In genomic region chr6:122867914-122868313, GRCm38 (mm10) we compare ENCODE assay signal across 11 mouse cellular contexts. TPM values are rescaled to one million over a fixed set of nuclear protein-coding genes. Genes with fewer than 3 reads are reported as not detected.
DNase-seq lines count a peak whose midpoint lies in the region; ATAC-seq and TF ChIP-seq lines count a peak whose summit lies in the region.
"Had no signal": no experiment of that assay in that cellular context is flagged by ENCODE, and none has a peak within 500 bp of the region (broad histone marks: within the 10 kb centered on the region; RNA-seq: fewer than 3 reads in every experiment).

No protein-coding gene starts in this region.

- no peaks in the 10 kb centered on the region for H3K36me3 ChIP-seq in intestine, postnatal 0 days (ENCODE audit: control insufficient read depth, insufficient read depth)
- H3K36me3 ChIP-seq in intestine, embryonic 16.5 days (ENCODE audit: control insufficient read depth, insufficient read depth, low read length), result no peaks in the 10 kb centered on the region
- no peaks in the 10 kb centered on the region for H3K36me3 ChIP-seq in midbrain, embryonic 16.5 days (ENCODE audit: control insufficient read depth, insufficient read depth, low read length)
- H3K36me3 ChIP-seq in midbrain, embryonic 15.5 days (replicated peaks), result no peaks in the 10 kb centered on the region
- H3K36me3 ChIP-seq: embryonic facial prominence, embryonic 13.5 days; liver, embryonic 15.5 days had no signal

- no peaks in the 10 kb centered on the region for H3K9me3 ChIP-seq in intestine, postnatal 0 days (ENCODE audit: control insufficient read depth)
- H3K9me3 ChIP-seq in intestine, embryonic 16.5 days (ENCODE audit: control insufficient read depth, low read length), result no peaks in the 10 kb centered on the region
- H3K9me3 ChIP-seq in midbrain, embryonic 16.5 days (replicated peaks; ENCODE audit: control insufficient read depth, low read length, poor library complexity, severe bottlenecking), result no peaks in the 10 kb centered on the region
- no peaks in the 10 kb centered on the region for H3K9me3 ChIP-seq in midbrain, embryonic 15.5 days
- H3K9me3 ChIP-seq: embryonic facial prominence, embryonic 13.5 days; liver, embryonic 15.5 days had no signal

- H3K9ac ChIP-seq in intestine, postnatal 0 days (ENCODE audit: low read depth, low read length), result no peak overlapping the region
- no peak overlapping the region for H3K9ac ChIP-seq in intestine, embryonic 16.5 days (ENCODE audit: low read depth, low read length)
- no peak overlapping the region for H3K9ac ChIP-seq in midbrain, embryonic 16.5 days (ENCODE audit: low read depth, low read length)
- no peak overlapping the region for H3K9ac ChIP-seq in midbrain, embryonic 15.5 days
- H3K9ac ChIP-seq: embryonic facial prominence, embryonic 13.5 days; liver, embryonic 15.5 days had no signal

- no peak overlapping the region for H3K4me3 ChIP-seq in intestine, postnatal 0 days (ENCODE audit: low read depth, low read length)
- no peak overlapping the region for H3K4me3 ChIP-seq in intestine, embryonic 16.5 days (ENCODE audit: low read length)
- no peak overlapping the region for H3K4me3 ChIP-seq in midbrain, embryonic 16.5 days (ENCODE audit: low read depth, low read length)
- no peak overlapping the region for H3K4me3 ChIP-seq in midbrain, embryonic 15.5 days
- H3K4me3 ChIP-seq: embryonic facial prominence, embryonic 13.5 days; liver, embryonic 15.5 days had no signal

- no peak overlapping the region for H3K27ac ChIP-seq in intestine, postnatal 0 days (ENCODE audit: low read depth, low read length)
- H3K27ac ChIP-seq in intestine, embryonic 16.5 days (ENCODE audit: low read length), result no peak overlapping the region
- H3K27ac ChIP-seq in midbrain, embryonic 16.5 days (ENCODE audit: low read length), result no peak overlapping the region
- no peak overlapping the region for H3K27ac ChIP-seq in midbrain, embryonic 15.5 days
- H3K27ac ChIP-seq: embryonic facial prominence, embryonic 13.5 days; liver, embryonic 15.5 days had no signal

- in situ Hi-C loops in Patski (cut with MboI; ENCODE audit: low pct_unique_long_range_greater_than_20kb), result no loop called here

- no peak overlapping the region for H3K4me2 ChIP-seq in intestine, postnatal 0 days (replicated peaks; ENCODE audit: low read depth)
- no peak overlapping the region for H3K4me2 ChIP-seq in intestine, embryonic 16.5 days (ENCODE audit: low read depth, low read length)
- H3K4me2 ChIP-seq in midbrain, embryonic 16.5 days (ENCODE audit: low read length), result no peak overlapping the region
- H3K4me2 ChIP-seq in midbrain, embryonic 15.5 days, result no peak overlapping the region
- H3K4me2 ChIP-seq: embryonic facial prominence, embryonic 13.5 days; liver, embryonic 15.5 days had no signal

- no peaks in the 10 kb centered on the region for H3K27me3 ChIP-seq in intestine, postnatal 0 days (replicated peaks; ENCODE audit: control insufficient read depth, insufficient read depth, low read length)
- H3K27me3 ChIP-seq in intestine, embryonic 16.5 days (replicated peaks; ENCODE audit: control insufficient read depth, insufficient read depth, low read length), result no peaks in the 10 kb centered on the region
- no peaks in the 10 kb centered on the region for H3K27me3 ChIP-seq in midbrain, embryonic 16.5 days (ENCODE audit: control insufficient read depth, insufficient read depth, low read depth, low read length)
- no peaks in the 10 kb centered on the region for H3K27me3 ChIP-seq in midbrain, embryonic 15.5 days (replicated peaks)
- H3K27me3 ChIP-seq in Patski, result no peaks in the 10 kb centered on the region
- H3K27me3 ChIP-seq: embryonic facial prominence, embryonic 13.5 days; liver, embryonic 15.5 days had no signal

- WGBS in intestine, postnatal 0 days, result 62% methylated on average over 4 of the region's 4 CpGs
- 51% methylated on average over 4 of the region's 4 CpGs for WGBS in intestine, embryonic 16.5 days
- WGBS in midbrain, embryonic 16.5 days, result 64% methylated on average over 4 of the region's 4 CpGs
- 66% methylated on average over 4 of the region's 4 CpGs for WGBS in midbrain, embryonic 15.5 days

- CTCF ChIA-PET in Patski (lab: Charles Lee), result interaction anchor here (3.4 kb wide), 1 partner anchor 34 kb away, joined by 20 read pairs; no protein-coding TSS in a partner anchor

- TF ChIP-seq CTCF in intestine, postnatal 0 days (IDR thresholded peaks at IDR 0.05; ENCODE audit: low read depth), result peak; percentile 60
- peak; percentile 63 for TF ChIP-seq CTCF in Patski (IDR thresholded peaks at IDR 0.05)

- no peak for ATAC-seq in intestine, postnatal 0 days
- ATAC-seq in intestine, embryonic 16.5 days, result no peak
- ATAC-seq in midbrain, embryonic 16.5 days, result peak; percentile 17; the same call in 1 of the 2 replicates
- ATAC-seq in midbrain, embryonic 15.5 days (replicated peaks), result no peak
- no peak for ATAC-seq in Patski

- no peak for DNase-seq in Patski (ENCODE audit: low read depth, low spot score)
- DNase-seq in naive thymus-derived CD4-positive, alpha-beta T cell, adult 2 months (ENCODE audit: low read depth), result peak; percentile 44
- DNase-seq in right cerebral cortex, postnatal 36 days (ENCODE audit: low spot score in 2 of 2), result no peak
- DNase-seq in adrenal gland, adult 8-10 months, result no peak
- DNase-seq: right cerebral cortex, postnatal 4 days had no signal

- POLR2A ChIA-PET in Patski (lab: Charles Lee), result no interaction called here

- no peaks in the 10 kb centered on the region for H3K4me1 ChIP-seq in intestine, postnatal 0 days (replicated peaks; ENCODE audit: control insufficient read depth, insufficient read depth, low read length)
- H3K4me1 ChIP-seq in intestine, embryonic 16.5 days (ENCODE audit: control insufficient read depth, insufficient read depth, low read length), result no peaks in the 10 kb centered on the region
- no peaks in the 10 kb centered on the region for H3K4me1 ChIP-seq in midbrain, embryonic 16.5 days (ENCODE audit: control insufficient read depth, insufficient read depth, low read length)
- H3K4me1 ChIP-seq in midbrain, embryonic 15.5 days, result no peaks in the 10 kb centered on the region
- H3K4me1 ChIP-seq: embryonic facial prominence, embryonic 13.5 days; liver, embryonic 15.5 days had no signal

RNA-seq across cellular contexts. Expression of gene Necap1, which starts 6.4 kb away (rescaled TPM):
- polyA plus RNA-seq in intestine, postnatal 0 days (2015; fragmentation: Nextera tagmentation; extraction: Ambion mirVana), result 45.8 and 48.7 TPM in 2 replicates
- polyA plus RNA-seq in intestine, embryonic 16.5 days (2015; fragmentation: Nextera tagmentation; extraction: Ambion mirVana), result 60.6 and 60.8 TPM in 2 replicates
- polyA plus RNA-seq in midbrain, embryonic 16.5 days (2015; fragmentation: Nextera tagmentation; extraction: Ambion mirVana), result 162 and 177 TPM in 2 replicates
- polyA plus RNA-seq in midbrain, embryonic 15.5 days (2015; fragmentation: Nextera tagmentation; extraction: Ambion mirVana), result 134 and 146 TPM in 2 replicates
- polyA plus RNA-seq in Patski (2021), result 36.1 TPM
- 10 to 100 TPM; 56.7 to 65.7 (median 58.1) TPM for total RNA-seq in adrenal gland, adult 8-10 months (2022)

RNA-seq across cellular contexts. Expression of gene C3ar1, which starts 12.0 kb away (rescaled TPM):
- 2.1 and 2.2 TPM in 2 replicates for polyA plus RNA-seq in intestine, postnatal 0 days (2015; fragmentation: Nextera tagmentation; extraction: Ambion mirVana)
- 2.1 TPM in 2 replicates for polyA plus RNA-seq in intestine, embryonic 16.5 days (2015; fragmentation: Nextera tagmentation; extraction: Ambion mirVana)
- polyA plus RNA-seq in midbrain, embryonic 16.5 days (2015; fragmentation: Nextera tagmentation; extraction: Ambion mirVana), result 1.1 and 1.4 TPM in 2 replicates
- polyA plus RNA-seq in midbrain, embryonic 15.5 days (2015; fragmentation: Nextera tagmentation; extraction: Ambion mirVana), result 1.4 and 1.6 TPM in 2 replicates
- not detected for polyA plus RNA-seq in Patski (2021)
- total RNA-seq in adrenal gland, adult 8-10 months (2022), result 10 to 100 TPM in 2 of 4 experiments, 1 to 10 TPM in 2; 3.6 to 14.5 (median 8.7) TPM

RNA-seq across cellular contexts. Expression of gene Foxj2, which starts 48.2 kb away (rescaled TPM):
- 2.8 and 2.9 TPM in 2 replicates for polyA plus RNA-seq in intestine, postnatal 0 days (2015; fragmentation: Nextera tagmentation; extraction: Ambion mirVana)
- 3.3 and 3.4 TPM in 2 replicates for polyA plus RNA-seq in intestine, embryonic 16.5 days (2015; fragmentation: Nextera tagmentation; extraction: Ambion mirVana)
- 8.4 and 9.4 TPM in 2 replicates for polyA plus RNA-seq in midbrain, embryonic 16.5 days (2015; fragmentation: Nextera tagmentation; extraction: Ambion mirVana)
- polyA plus RNA-seq in midbrain, embryonic 15.5 days (2015; fragmentation: Nextera tagmentation; extraction: Ambion mirVana), result 8.3 and 9.1 TPM in 2 replicates
- 19.6 TPM for polyA plus RNA-seq in Patski (2021)
- 10 to 100 TPM; 18.6 to 24.8 (median 21.6) TPM for total RNA-seq in adrenal gland, adult 8-10 months (2022)

RNA-seq across cellular contexts. Expression of gene Clec4a1, which starts 53.7 kb away (rescaled TPM):
- 1.4 and 1.8 TPM in 2 replicates for polyA plus RNA-seq in intestine, postnatal 0 days (2015; fragmentation: Nextera tagmentation; extraction: Ambion mirVana)
- polyA plus RNA-seq in intestine, embryonic 16.5 days (2015; fragmentation: Nextera tagmentation; extraction: Ambion mirVana), result 3.6 TPM in 2 replicates
- polyA plus RNA-seq in midbrain, embryonic 16.5 days (2015; fragmentation: Nextera tagmentation; extraction: Ambion mirVana), result 0.97 and 1.4 TPM in 2 replicates
- 2.0 and 2.1 TPM in 2 replicates for polyA plus RNA-seq in midbrain, embryonic 15.5 days (2015; fragmentation: Nextera tagmentation; extraction: Ambion mirVana)
- 0.04 TPM for polyA plus RNA-seq in Patski (2021)
- 1 to 10 TPM; 1.7 to 3.9 (median 3.3) TPM for total RNA-seq in adrenal gland, adult 8-10 months (2022)
